Mouse (Mus musculus): Measurements from ENCODE around the gene Socs3.
A peak's percentile ranks its signal among the peaks of the same experiment; 100 is the strongest.

Gene Socs3

GRCm38 (mm10) chr11:117931576-117931975, 38.3 kb downstream of the Socs3 start:
- peaks cover 2% of the 10 kb centered on the region; the same call in 1 of the 2 replicates for H3K27me3 ChIP-seq (ENCODE audit: insufficient read depth, low read length)
- no peaks in the 10 kb centered on the region for H3K36me3 ChIP-seq (ENCODE audit: insufficient read depth, low read length)
- H3K9me3 ChIP-seq (ENCODE audit: low read length) = no peaks in the 10 kb centered on the region
- 0 out of 2 replicates have a peak overlapping the region, but pooled peaks have one; percentile 33 for H3K4me3 ChIP-seq (replicated peaks; ENCODE audit: low read length)
- TF ChIP-seq POU5F1 (IDR thresholded peaks at IDR 0.05; ENCODE audit: borderline replicate concordance, low read length) (no peak), CTCF (conservative IDR thresholded peaks at IDR 0.05; ENCODE audit: low read length) (no peak), NANOG (IDR thresholded peaks at IDR 0.05; ENCODE audit: borderline replicate concordance, low read length) (no peak)
- peaks cover 71% of the 10 kb centered on the region for H3K4me1 ChIP-seq (replicated peaks; ENCODE audit: low read depth, low read length)

GRCm38 (mm10) chr11:117930781-117931338, 39.0 kb downstream of the Socs3 start:
- peaks cover 66% of the 10 kb centered on the region for H3K4me1 ChIP-seq (replicated peaks; ENCODE audit: low read depth, low read length)
- TF ChIP-seq POU5F1 (IDR thresholded peaks at IDR 0.05; ENCODE audit: borderline replicate concordance, low read length) (no peak), CTCF (conservative IDR thresholded peaks at IDR 0.05; ENCODE audit: low read length) (no peak), NANOG (IDR thresholded peaks at IDR 0.05; ENCODE audit: borderline replicate concordance, low read length) (no peak)
- H3K4me3 ChIP-seq (replicated peaks; ENCODE audit: low read length) = peak overlapping the region; percentile 79
- peaks cover 2% of the 10 kb centered on the region; the same call in 1 of the 2 replicates for H3K27me3 ChIP-seq (ENCODE audit: insufficient read depth, low read length)
- H3K9me3 ChIP-seq (ENCODE audit: low read length) = no peaks in the 10 kb centered on the region
- H3K36me3 ChIP-seq (ENCODE audit: insufficient read depth, low read length) = no peaks in the 10 kb centered on the region

GRCm38 (mm10) chr11:117925541-117925940, 44.3 kb downstream of the Socs3 start:
- Histone ChIP-seq H3K4me1 (replicated peaks; ENCODE audit: low read depth, low read length) (peaks cover 61% of the 10 kb centered on the region), H3K4me3 (replicated peaks; ENCODE audit: low read length) (no peak overlapping the region), H3K27me3 (ENCODE audit: insufficient read depth, low read length) (peaks cover 2% of the 10 kb centered on the region; the same call in 1 of the 2 replicates), H3K36me3 (ENCODE audit: insufficient read depth, low read length) (no peaks in the 10 kb centered on the region), H3K9me3 (ENCODE audit: low read length) (no peaks in the 10 kb centered on the region)
- TF ChIP-seq CTCF (conservative IDR thresholded peaks at IDR 0.05; ENCODE audit: low read length) (no peak), NANOG (IDR thresholded peaks at IDR 0.05; ENCODE audit: borderline replicate concordance, low read length) (no peak), POU5F1 (IDR thresholded peaks at IDR 0.05; ENCODE audit: borderline replicate concordance, low read length) (no peak)

- Histone ChIP-seq H3K4me3 (replicated peaks; ENCODE audit: low read length) (no peak overlapping the region), H3K4me1 (replicated peaks; ENCODE audit: low read depth, low read length) (peaks cover 66% of the 10 kb centered on the region), H3K27me3 (ENCODE audit: insufficient read depth, low read length) (no peaks in the 10 kb centered on the region), H3K9me3 (ENCODE audit: low read length) (no peaks in the 10 kb centered on the region), H3K36me3 (ENCODE audit: insufficient read depth, low read length) (no peaks in the 10 kb centered on the region)
- TF ChIP-seq NANOG (IDR thresholded peaks at IDR 0.05; ENCODE audit: borderline replicate concordance, low read length) = no peak
- no peak for TF ChIP-seq POU5F1 (IDR thresholded peaks at IDR 0.05; ENCODE audit: borderline replicate concordance, low read length)
- no peak for TF ChIP-seq CTCF (conservative IDR thresholded peaks at IDR 0.05; ENCODE audit: low read length)
These were observed 45.4 kb downstream of the Socs3 start for GRCm38 (mm10) chr11:117924466-117924865.

GRCm38 (mm10) chr11:117923279-117923678, 46.6 kb downstream of the Socs3 start:
- Histone ChIP-seq H3K27me3 (ENCODE audit: insufficient read depth, low read length) (no peaks in the 10 kb centered on the region), H3K36me3 (ENCODE audit: insufficient read depth, low read length) (no peaks in the 10 kb centered on the region), H3K4me1 (replicated peaks; ENCODE audit: low read depth, low read length) (peaks cover 69% of the 10 kb centered on the region), H3K9me3 (ENCODE audit: low read length) (no peaks in the 10 kb centered on the region), H3K4me3 (replicated peaks; ENCODE audit: low read length) (peak overlapping the region; percentile 61)
- no peak for TF ChIP-seq POU5F1 (IDR thresholded peaks at IDR 0.05; ENCODE audit: borderline replicate concordance, low read length)
- TF ChIP-seq NANOG (IDR thresholded peaks at IDR 0.05; ENCODE audit: borderline replicate concordance, low read length) = no peak
- no peak for TF ChIP-seq CTCF (conservative IDR thresholded peaks at IDR 0.05; ENCODE audit: low read length)

- TF ChIP-seq CTCF (conservative IDR thresholded peaks at IDR 0.05; ENCODE audit: low read length) (no peak), NANOG (IDR thresholded peaks at IDR 0.05; ENCODE audit: borderline replicate concordance, low read length) (no peak), POU5F1 (IDR thresholded peaks at IDR 0.05; ENCODE audit: borderline replicate concordance, low read length) (no peak)
- Histone ChIP-seq H3K9me3 (ENCODE audit: low read length) (peaks cover 13% of the 10 kb centered on the region), H3K4me1 (replicated peaks; ENCODE audit: low read depth, low read length) (peaks cover 82% of the 10 kb centered on the region), H3K4me3 (replicated peaks; ENCODE audit: low read length) (0 out of 2 replicates have a peak overlapping the region, but pooled peaks have one; percentile 26), H3K36me3 (ENCODE audit: insufficient read depth, low read length) (no peaks in the 10 kb centered on the region), H3K27me3 (ENCODE audit: insufficient read depth, low read length) (no peaks in the 10 kb centered on the region)
These were observed 50.6 kb downstream of the Socs3 start for GRCm38 (mm10) chr11:117919211-117919610.

- H3K9me3 ChIP-seq (ENCODE audit: low read length) = peaks cover 13% of the 10 kb centered on the region
- peaks cover 84% of the 10 kb centered on the region for H3K4me1 ChIP-seq (replicated peaks; ENCODE audit: low read depth, low read length)
- TF ChIP-seq CTCF (conservative IDR thresholded peaks at IDR 0.05; ENCODE audit: low read length) = no peak
- no peaks in the 10 kb centered on the region for H3K27me3 ChIP-seq (ENCODE audit: insufficient read depth, low read length)
- no peak overlapping the region for H3K4me3 ChIP-seq (replicated peaks; ENCODE audit: low read length)
- H3K36me3 ChIP-seq (ENCODE audit: insufficient read depth, low read length) = no peaks in the 10 kb centered on the region
These were observed 51.3 kb downstream of the Socs3 start for GRCm38 (mm10) chr11:117918541-117918940.
